Mouse (Mus musculus) heart, embryonic 14.5 days (tissue): ENCODE measurements at regions not wholly inside any gene's neighbourhood (a gene's known extent, or its start where the extent isn't known, plus 50 kb on each side); places are given as distances from the start of the nearest gene placed in this dataset.

Source experiments
- ATAC-seq: fragments of 200-750 bp; cut with Nextera tagmentation; 2 replicates; pipeline ENCODE4 v1.8.0; 2017; ENCODE audit warnings: low read depth, moderate TSS enrichment; ENCODE audit not compliant: insufficient number of reproducible peaks, insufficient read depth, low FRiP score
- H3K27ac ChIP-seq, 2 experiments: fragments of 200-500 bp in 1 of 2; fragments of 300-500 bp in 1 of 2; sonication (generic) in 1 of 2; replicated peaks in 1 of 2; 2 replicates each; pipeline ENCODE4 v1.5.1; 2012 to 2014; ENCODE audit warnings: low read depth in 2 of 2, low read length in 2 of 2, control low read depth in 1 of 2, mild to moderate bottlenecking in 1 of 2, mixed read lengths in 1 of 2; ENCODE audit not compliant: control insufficient read depth in 1 of 2, insufficient read depth in 1 of 2
- H3K27me3 ChIP-seq: fragments of 300-500 bp; sonication (generic); 2 replicates; pipeline ENCODE4 v1.6.1; 2014; ENCODE audit warnings: mild to moderate bottlenecking, low read length, control low read depth; ENCODE audit not compliant: control insufficient read depth, insufficient read depth
- H3K36me3 ChIP-seq: fragments of 300-500 bp; sonication (generic); 2 replicates; pipeline ENCODE4 v1.6.1; 2014; ENCODE audit warnings: mild to moderate bottlenecking, control low read depth, low read length, mixed read lengths; ENCODE audit not compliant: control insufficient read depth, insufficient read depth
- H3K4me1 ChIP-seq, 2 experiments: fragments of 200-500 bp in 1 of 2; fragments of 300-500 bp in 1 of 2; sonication (generic) in 1 of 2; 2 replicates each; pipeline ENCODE4 v1.6.1; 2012 to 2014; ENCODE audit warnings: low read length in 2 of 2, control low read depth in 1 of 2, mixed read lengths in 1 of 2; ENCODE audit not compliant: control insufficient read depth in 2 of 2, insufficient read depth in 2 of 2
- H3K4me2 ChIP-seq: fragments of 300-500 bp; sonication (generic); 2 replicates; pipeline ENCODE4 v1.6.1; 2014; ENCODE audit warnings: mild to moderate bottlenecking, low read length
- H3K4me3 ChIP-seq, 2 experiments: fragments of 200-500 bp in 1 of 2; fragments of 300-500 bp in 1 of 2; sonication (generic) in 1 of 2; 2 replicates each; pipeline ENCODE4 v1.5.1; 2012 to 2014; ENCODE audit warnings: low read length in 2 of 2, mild to moderate bottlenecking in 2 of 2, control low read depth in 1 of 2, low read depth in 1 of 2, moderate library complexity in 1 of 2; ENCODE audit not compliant: control insufficient read depth in 1 of 2, insufficient read depth in 1 of 2
- H3K9ac ChIP-seq: fragments of 300-500 bp; sonication (generic); 2 replicates; pipeline ENCODE4 v1.6.1; 2014; ENCODE audit warnings: mild to moderate bottlenecking, low read length
- H3K9me3 ChIP-seq: fragments of 300-500 bp; sonication (generic); 2 replicates; pipeline ENCODE4 v1.6.1; 2016; ENCODE audit warnings: low read length, control low read depth; ENCODE audit not compliant: control insufficient read depth
- WGBS: fragments of 180-500 bp; shearing (Covaris S2); extraction: QIAGEN DNeasy Blood & Tissue Kit; methylation state at CpG from one replicate; pipeline ENCODE4 v1.1.7; 2014; 5-methylcytosine and 5-hydroxymethylcytosine counted together

DNA sequence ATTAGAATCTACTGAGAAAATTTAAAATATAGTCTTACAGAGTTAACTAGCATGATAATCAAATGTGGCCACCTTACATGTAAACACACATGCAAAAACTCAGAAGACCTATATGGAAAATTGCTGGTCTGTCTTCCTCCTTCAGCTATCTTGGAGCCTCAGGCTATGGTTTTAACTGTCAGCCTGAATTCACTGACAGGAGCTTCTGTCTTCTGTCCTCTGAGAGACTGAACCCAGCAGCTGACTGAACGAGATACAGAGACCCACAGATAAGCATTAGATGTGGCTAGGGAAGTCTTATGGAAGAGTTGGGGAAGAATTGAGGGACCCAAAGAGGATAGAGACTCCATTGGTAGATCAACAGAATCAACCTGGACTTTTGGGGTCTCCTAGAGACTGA is 360.0 kb upstream of the Meox2 start:
- WGBS, result 23% methylated on average over 1 of the region's 1 CpGs
- H3K27me3 ChIP-seq, result no peaks in the 10 kb centered on the region
- H3K9ac ChIP-seq, result no peak overlapping the region
- ATAC-seq, result no peak
- H3K4me3 ChIP-seq, result no peak overlapping the region
- no peak overlapping the region for H3K27ac ChIP-seq
- H3K36me3 ChIP-seq, result no peaks in the 10 kb centered on the region
- H3K4me1 ChIP-seq, result no peaks in the 10 kb centered on the region
- no peak overlapping the region for H3K4me2 ChIP-seq
- 0 out of 2 replicates have a peak, but pooled peaks cover 2% of the 10 kb centered on the region for H3K9me3 ChIP-seq

DNA sequence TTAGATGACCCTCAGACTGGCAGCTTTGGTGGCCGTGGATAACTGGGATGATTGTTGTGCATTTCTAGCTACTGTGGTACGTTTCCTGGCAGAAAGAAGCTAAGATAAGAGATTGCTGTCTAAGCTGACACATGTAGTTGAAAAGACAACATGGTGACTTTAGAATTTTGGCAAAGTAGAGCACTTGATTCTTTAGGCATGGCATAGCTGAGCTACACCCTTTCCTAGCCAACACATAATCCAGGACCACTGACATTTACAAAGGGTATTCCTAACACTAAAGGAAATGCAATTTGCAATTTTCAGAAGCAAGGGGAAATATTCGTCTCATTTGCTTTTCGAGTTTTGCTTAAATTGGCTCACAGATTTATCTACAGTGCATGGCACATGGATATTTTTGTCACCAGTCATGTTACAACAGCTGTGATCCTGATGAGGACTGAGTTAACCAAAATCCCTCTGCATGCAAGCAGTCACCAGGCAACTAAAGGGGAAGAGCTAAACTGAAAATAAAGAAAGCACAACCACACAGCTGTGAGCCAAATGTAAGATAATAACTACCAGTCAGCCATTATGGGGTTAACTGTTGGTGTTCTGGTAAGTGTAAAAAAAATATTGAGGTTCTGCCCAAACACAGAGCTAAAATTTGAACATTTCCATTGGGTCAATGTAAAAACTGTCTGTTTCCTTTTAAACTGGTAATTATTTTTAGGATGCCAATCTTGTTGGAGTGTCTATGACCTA is 342.9 kb upstream of the Meox2 start:
- no peak overlapping the region for H3K4me2 ChIP-seq
- H3K9me3 ChIP-seq, result no peaks in the 10 kb centered on the region
- 57% methylated on average over 4 of the region's 4 CpGs for WGBS
- no peak overlapping the region for H3K4me3 ChIP-seq
- H3K9ac ChIP-seq, result no peak overlapping the region
- no peaks in the 10 kb centered on the region for H3K4me1 ChIP-seq
- H3K27ac ChIP-seq, result no peak overlapping the region
- no peaks in the 10 kb centered on the region for H3K36me3 ChIP-seq
- ATAC-seq, result no peak
- H3K27me3 ChIP-seq, result no peaks in the 10 kb centered on the region

DNA sequence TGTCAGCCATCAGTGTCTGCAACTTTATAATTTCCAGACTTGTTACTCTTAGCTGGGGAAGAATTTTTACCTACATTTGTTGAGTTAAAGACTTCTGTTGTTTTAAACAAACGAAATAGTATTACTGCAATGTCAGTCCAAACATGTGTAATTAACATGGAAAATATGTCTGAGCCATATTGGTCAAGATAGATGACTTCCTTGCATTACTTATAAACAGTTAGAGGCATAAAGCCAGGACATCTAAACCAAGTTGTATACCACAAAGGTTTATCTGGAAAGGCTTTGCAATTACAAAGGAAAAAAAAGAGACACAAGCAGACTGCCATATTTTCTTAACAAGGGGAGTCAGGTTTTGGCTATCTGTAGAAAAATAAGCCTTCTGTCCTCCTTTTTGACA is 342.2 kb upstream of the Meox2 start:
- 32% methylated on average over 1 of the region's 1 CpGs for WGBS
- H3K4me2 ChIP-seq, result no peak overlapping the region
- no peaks in the 10 kb centered on the region for H3K4me1 ChIP-seq
- H3K4me3 ChIP-seq, result no peak overlapping the region
- ATAC-seq, result no peak
- H3K27me3 ChIP-seq, result no peaks in the 10 kb centered on the region
- no peak overlapping the region for H3K27ac ChIP-seq
- H3K9me3 ChIP-seq, result no peaks in the 10 kb centered on the region
- H3K9ac ChIP-seq, result no peak overlapping the region
- no peaks in the 10 kb centered on the region for H3K36me3 ChIP-seq

DNA sequence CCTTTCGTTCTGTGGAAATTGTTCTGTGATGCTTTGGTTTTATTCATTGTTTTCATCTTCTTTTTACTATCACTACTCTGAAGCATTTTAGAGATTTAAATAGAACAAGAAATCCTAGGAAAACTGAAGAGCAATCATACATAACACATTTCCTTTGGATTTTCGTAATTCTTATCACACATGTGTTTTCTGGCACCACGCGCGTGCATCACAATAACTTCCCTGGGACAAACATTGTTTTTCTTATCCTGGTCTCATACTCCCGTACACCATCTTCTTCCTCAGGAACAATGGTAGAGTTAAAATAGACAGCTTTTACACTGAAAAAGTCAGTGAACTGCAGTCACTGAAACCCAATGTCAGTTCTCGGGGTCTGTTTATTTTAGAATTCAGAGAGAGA is 327.6 kb upstream of the Meox2 start:
- no peaks in the 10 kb centered on the region for H3K27me3 ChIP-seq
- WGBS, result 69% methylated on average over 7 of the region's 7 CpGs
- no peak for ATAC-seq
- H3K4me2 ChIP-seq, result no peak overlapping the region
- H3K9ac ChIP-seq, result no peak overlapping the region
- no peaks in the 10 kb centered on the region for H3K4me1 ChIP-seq
- H3K9me3 ChIP-seq, result no peaks in the 10 kb centered on the region
- no peak overlapping the region for H3K4me3 ChIP-seq
- no peaks in the 10 kb centered on the region for H3K36me3 ChIP-seq
- no peak overlapping the region for H3K27ac ChIP-seq

DNA sequence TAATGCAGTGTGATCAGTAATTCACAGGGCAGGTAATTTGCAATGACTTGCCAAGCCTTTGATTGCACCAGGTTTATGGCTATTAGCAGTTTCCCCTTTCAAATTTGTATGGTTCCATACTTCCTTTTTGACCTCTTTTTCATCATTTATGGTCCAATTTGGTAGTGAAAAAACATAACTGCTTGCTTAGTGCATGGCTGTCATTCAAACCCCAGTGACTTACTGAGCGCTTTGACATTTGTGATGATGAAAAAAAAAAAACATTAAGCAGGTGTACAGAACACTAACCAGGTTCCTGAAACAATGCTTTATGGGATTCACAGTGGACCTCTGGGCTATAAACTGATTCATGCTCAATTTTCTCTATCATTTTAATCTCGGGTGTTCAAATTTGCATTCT is 317.5 kb upstream of the Meox2 start:
- ATAC-seq, result no peak

DNA sequence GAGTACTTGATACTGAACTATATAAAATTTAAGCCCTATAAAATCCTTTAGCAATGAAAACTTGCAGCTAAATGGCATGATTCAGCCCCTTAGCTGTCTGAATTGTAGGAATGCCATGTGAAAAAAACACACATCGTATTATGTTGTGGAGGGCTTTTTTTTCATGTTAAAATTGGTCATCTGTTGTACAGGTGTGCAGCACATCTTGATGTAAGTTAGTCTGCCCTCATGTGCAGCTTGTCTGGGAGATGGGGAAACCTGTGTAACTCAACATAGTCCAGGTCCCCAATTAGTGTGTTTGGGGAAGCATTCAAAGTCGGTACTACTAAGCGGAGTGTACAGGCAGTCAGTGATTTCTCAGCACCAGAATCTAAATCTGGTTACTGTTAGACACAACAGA is 316.9 kb upstream of the Meox2 start:
- no peaks in the 10 kb centered on the region for H3K36me3 ChIP-seq
- no peaks in the 10 kb centered on the region for H3K27me3 ChIP-seq
- no peak overlapping the region for H3K9ac ChIP-seq
- ATAC-seq, result no peak
- no peaks in the 10 kb centered on the region for H3K4me1 ChIP-seq
- no peaks in the 10 kb centered on the region for H3K9me3 ChIP-seq
- H3K4me3 ChIP-seq, result no peak overlapping the region
- WGBS, result 86% methylated on average over 3 of the region's 3 CpGs
- H3K27ac ChIP-seq, result no peak overlapping the region
- no peak overlapping the region for H3K4me2 ChIP-seq

More for the DNA sequence above, 317.5 kb upstream of the Meox2 start:
- Histone ChIP-seq H3K27me3 (no peaks in the 10 kb centered on the region), H3K4me3 (no peak overlapping the region), H3K9me3 (no peaks in the 10 kb centered on the region), H3K4me1 (no peaks in the 10 kb centered on the region), H3K36me3 (no peaks in the 10 kb centered on the region), H3K4me2 (no peak overlapping the region), H3K27ac (no peak overlapping the region), H3K9ac (no peak overlapping the region)
- WGBS, result 84% methylated on average over 2 of the region's 2 CpGs

DNA sequence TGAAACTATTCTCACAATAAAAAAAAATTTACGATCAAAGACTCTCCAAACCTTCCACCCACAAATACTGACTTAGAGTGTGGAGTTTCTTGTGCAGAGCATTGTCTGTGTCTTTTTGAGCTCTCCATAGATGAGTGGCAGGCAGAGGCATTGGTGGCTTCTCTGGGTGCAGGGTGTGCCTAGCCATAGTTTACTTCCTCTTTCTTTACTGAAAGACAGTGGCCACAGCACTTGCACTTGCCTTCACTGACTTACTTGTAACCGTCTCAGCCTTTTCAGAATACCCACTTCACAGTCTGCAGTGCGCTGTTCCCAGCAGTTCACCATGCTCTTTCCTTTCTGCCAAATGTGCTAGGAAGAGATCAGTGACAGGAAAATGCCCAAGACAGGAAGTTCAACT is 316.1 kb upstream of the Meox2 start:
- no peak overlapping the region for H3K9ac ChIP-seq
- H3K4me3 ChIP-seq, result no peak overlapping the region
- H3K4me1 ChIP-seq, result no peaks in the 10 kb centered on the region
- H3K27ac ChIP-seq, result no peak overlapping the region
- no peak for ATAC-seq
- no peaks in the 10 kb centered on the region for H3K27me3 ChIP-seq
- H3K4me2 ChIP-seq, result no peak overlapping the region
- H3K36me3 ChIP-seq, result no peaks in the 10 kb centered on the region
- WGBS, result 65% methylated on average over 3 of the region's 3 CpGs
- no peaks in the 10 kb centered on the region for H3K9me3 ChIP-seq

DNA sequence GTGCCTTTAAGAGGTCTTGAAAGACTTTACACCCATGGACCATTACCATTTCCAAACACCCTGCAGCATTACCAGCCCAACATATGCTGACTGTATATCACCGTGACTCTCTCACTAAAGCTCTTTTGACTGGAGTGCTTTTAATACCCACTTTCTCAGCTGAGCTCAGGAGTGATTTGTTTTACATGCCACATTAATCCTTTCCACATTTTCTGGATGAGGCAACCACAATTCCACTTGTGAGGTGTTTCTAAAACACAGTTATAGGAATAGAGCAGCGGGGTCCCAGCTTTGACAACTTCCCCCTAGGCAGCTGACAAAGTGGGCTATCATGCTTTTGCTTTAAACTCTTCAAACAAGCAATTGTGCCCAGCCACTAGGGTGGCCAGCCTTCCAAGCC is 314.5 kb upstream of the Meox2 start:
- Histone ChIP-seq H3K4me3 (no peak overlapping the region), H3K27ac (no peak overlapping the region), H3K9ac (no peak overlapping the region), H3K27me3 (no peaks in the 10 kb centered on the region), H3K9me3 (no peaks in the 10 kb centered on the region), H3K36me3 (no peaks in the 10 kb centered on the region), H3K4me2 (no peak overlapping the region), H3K4me1 (no peaks in the 10 kb centered on the region)
- no peak for ATAC-seq
- WGBS, result 65% methylated on average over 2 of the region's 2 CpGs
